Mouse (Mus musculus) MEL (cell line): ENCODE data around the gene 4931428F04Rik. TPM values are rescaled to one million over a fixed set of nuclear protein-coding genes. Genes with fewer than 3 reads are reported as not detected.

Experiments used
- DNase-seq: peaks from one replicate; pipeline ENCODE4 v3.0.0; 2011; ENCODE audit warnings: low read depth, low spot score
- H3K27ac ChIP-seq: 2 replicates; pipeline ENCODE4 v1.5.1; 2012; ENCODE audit warnings: low read depth, mild to moderate bottlenecking, control low read depth, low read length, moderate library complexity; ENCODE audit not compliant: control insufficient read depth
- H3K27me3 ChIP-seq, 2 experiments: fragments of 150-350 bp in 1 of 2; sonication (generic) in 1 of 2; 2 replicates each; pipeline ENCODE4 v1.6.1; 2012; ENCODE audit warnings: low read length in 2 of 2, mild to moderate bottlenecking in 2 of 2, improper control_type of control experiment in 1 of 2, moderate library complexity in 1 of 2; ENCODE audit not compliant: insufficient read depth in 2 of 2, control insufficient read depth in 1 of 2
- H3K36me3 ChIP-seq, 2 experiments: 2 replicates each; pipeline ENCODE4 v1.6.1; 2012 to 2014; ENCODE audit warnings: low read length in 2 of 2, improper control_type of control experiment in 1 of 2, inconsistent platforms in 1 of 2, mild to moderate bottlenecking in 1 of 2; ENCODE audit not compliant: insufficient read depth in 2 of 2, control insufficient read depth in 1 of 2
- H3K4me1 ChIP-seq, 2 experiments: fragments of 150-350 bp in 1 of 2; sonication (generic) in 1 of 2; 2 replicates each; pipeline ENCODE4 v1.6.1; 2012; ENCODE audit warnings: low read length in 2 of 2, improper control_type of control experiment in 1 of 2, mild to moderate bottlenecking in 1 of 2; ENCODE audit not compliant: insufficient read depth in 2 of 2, control insufficient read depth in 1 of 2
- H3K4me3 ChIP-seq, 2 experiments: fragments of 150-350 bp in 1 of 2; sonication (generic) in 1 of 2; 2 replicates each; pipeline ENCODE4 v1.5.1; 2012; ENCODE audit warnings: low read depth in 2 of 2, low read length in 2 of 2, mild to moderate bottlenecking in 2 of 2, moderate library complexity in 2 of 2, control low read depth in 1 of 2, improper control_type of control experiment in 1 of 2; ENCODE audit not compliant: control insufficient read depth in 1 of 2, insufficient read depth in 1 of 2
- H3K79me2 ChIP-seq: 2 replicates; pipeline ENCODE4 v1.6.1; 2012; ENCODE audit warnings: mild to moderate bottlenecking, low read length, moderate library complexity; ENCODE audit not compliant: control insufficient read depth, poor library complexity, insufficient read depth
- H3K9ac ChIP-seq: 2 replicates; pipeline ENCODE4 v1.6.1; 2012; ENCODE audit warnings: low read depth, mild to moderate bottlenecking, control low read depth, low read length, moderate library complexity; ENCODE audit not compliant: control insufficient read depth, poor library complexity, severe bottlenecking
- H3K9me3 ChIP-seq: fragments of 150-350 bp; sonication (generic); replicated peaks from 2 replicates; pipeline ENCODE4 v1.6.1; 2012; ENCODE audit warnings: mild to moderate bottlenecking, low read length, improper control_type of control experiment, moderate library complexity; ENCODE audit not compliant: insufficient read depth
- CHD1 ChIP-seq: IDR thresholded peaks from 2 replicates; pipeline ENCODE4 v1.6.1; 2012; ENCODE audit warnings: low read depth, mild to moderate bottlenecking, inconsistent platforms, low read length, improper control_type of control experiment
- CHD2 ChIP-seq: IDR thresholded peaks from 2 replicates; pipeline ENCODE4 v1.6.1; 2011; ENCODE audit warnings: low read length, improper control_type of control experiment
- E2F4 ChIP-seq: IDR thresholded peaks from 2 replicates; pipeline ENCODE4 v1.6.1; 2011; ENCODE audit warnings: low read depth, low read length, improper control_type of control experiment, borderline replicate concordance
- ELF1 ChIP-seq: IDR thresholded peaks from 2 replicates; pipeline ENCODE4 v1.6.1; 2014; ENCODE audit warnings: low read depth, mild to moderate bottlenecking, inconsistent platforms, low read length, improper control_type of control experiment, moderate library complexity
- ETS1 ChIP-seq: IDR thresholded peaks from 2 replicates; pipeline ENCODE4 v1.6.1; 2012; ENCODE audit warnings: low read depth, mild to moderate bottlenecking, inconsistent platforms, low read length, improper control_type of control experiment, moderate library complexity
- GABPA ChIP-seq: IDR thresholded peaks from 2 replicates; pipeline ENCODE4 v1.6.1; 2012; ENCODE audit warnings: low read depth, mild to moderate bottlenecking, inconsistent platforms, low read length, improper control_type of control experiment, moderate library complexity
- GATA1 ChIP-seq: IDR thresholded peaks from 2 replicates; pipeline ENCODE4 v1.6.1; 2011; ENCODE audit warnings: low read depth, low read length, improper control_type of control experiment
- HCFC1 ChIP-seq: IDR thresholded peaks from 2 replicates; pipeline ENCODE4 v1.6.1; 2012; ENCODE audit warnings: low read depth, mild to moderate bottlenecking, inconsistent platforms, low read length, improper control_type of control experiment, moderate library complexity
- JUND ChIP-seq: IDR thresholded peaks from 2 replicates; pipeline ENCODE4 v1.6.1; 2011; ENCODE audit warnings: low read depth, mild to moderate bottlenecking, improper control_type of control experiment, low read length
- KAT2A ChIP-seq: conservative IDR thresholded peaks from 2 replicates; pipeline ENCODE4 v1.6.1; 2012; ENCODE audit warnings: low read depth, low read length, improper control_type of control experiment, inconsistent platforms
- MAX ChIP-seq: IDR thresholded peaks from 2 replicates; pipeline ENCODE4 v1.6.1; 2011; ENCODE audit warnings: low read length, improper control_type of control experiment
- MAZ ChIP-seq: IDR thresholded peaks from 2 replicates; pipeline ENCODE4 v1.6.1; 2012; ENCODE audit warnings: low read depth, mild to moderate bottlenecking, inconsistent platforms, low read length, improper control_type of control experiment
- MEF2A ChIP-seq: IDR thresholded peaks from 2 replicates; pipeline ENCODE4 v1.6.1; 2014; ENCODE audit warnings: low read depth, mild to moderate bottlenecking, inconsistent platforms, low read length, improper control_type of control experiment; ENCODE audit not compliant: poor library complexity, insufficient replicate concordance, severe bottlenecking; ENCODE audit errors: extremely low read depth
- MYB ChIP-seq: IDR thresholded peaks from 2 replicates; pipeline ENCODE4 v1.6.1; 2011; ENCODE audit warnings: mild to moderate bottlenecking, low read depth, low read length, improper control_type of control experiment
- MYC ChIP-seq: IDR thresholded peaks from 2 replicates; pipeline ENCODE4 v1.6.1; 2011; ENCODE audit warnings: low read depth, mild to moderate bottlenecking, low read length, improper control_type of control experiment, moderate library complexity
- NELFE ChIP-seq: IDR thresholded peaks from 2 replicates; pipeline ENCODE4 v1.6.1; 2011; ENCODE audit warnings: low read depth, low read length, improper control_type of control experiment
- NRF1 ChIP-seq: IDR thresholded peaks from 2 replicates; pipeline ENCODE4 v1.6.1; 2014; ENCODE audit warnings: low read depth, mild to moderate bottlenecking, inconsistent platforms, low read length, improper control_type of control experiment, moderate library complexity; ENCODE audit not compliant: poor library complexity, insufficient read depth, severe bottlenecking
- POLR2AphosphoS2 ChIP-seq: IDR thresholded peaks from 2 replicates; pipeline ENCODE4 v1.6.1; 2011; ENCODE audit warnings: low read length, improper control_type of control experiment
- POLR2AphosphoS5 ChIP-seq: IDR thresholded peaks from 2 replicates; pipeline ENCODE4 v1.6.1; 2012; ENCODE audit warnings: low read depth, borderline replicate concordance, mild to moderate bottlenecking, inconsistent platforms, low read length, moderate library complexity, mixed read lengths
- SMC3 ChIP-seq: IDR thresholded peaks from 2 replicates; pipeline ENCODE4 v1.6.1; 2011; ENCODE audit warnings: low read depth, low read length, improper control_type of control experiment
- TBP ChIP-seq: IDR thresholded peaks from 2 replicates; pipeline ENCODE4 v1.8.0; 2011; ENCODE audit warnings: low read depth, low read length, improper control_type of control experiment
- TCF12 ChIP-seq: IDR thresholded peaks from 2 replicates; pipeline ENCODE4 v1.6.1; 2014; ENCODE audit warnings: low read depth, mild to moderate bottlenecking, inconsistent platforms, low read length, improper control_type of control experiment, moderate library complexity
- UBTF ChIP-seq: IDR thresholded peaks from 2 replicates; pipeline ENCODE4 v1.6.1; 2012; ENCODE audit warnings: low read depth, mild to moderate bottlenecking, inconsistent platforms, low read length, improper control_type of control experiment, moderate library complexity, borderline replicate concordance; ENCODE audit not compliant: insufficient read depth
- USF1 ChIP-seq: IDR thresholded peaks from 2 replicates; pipeline ENCODE4 v1.6.1; 2014; ENCODE audit warnings: low read depth, mild to moderate bottlenecking, inconsistent platforms, low read length, improper control_type of control experiment, moderate library complexity
- ZC3H11A ChIP-seq: IDR thresholded peaks from 2 replicates; pipeline ENCODE4 v1.6.1; 2012; ENCODE audit warnings: low read depth, mild to moderate bottlenecking, inconsistent platforms, low read length, improper control_type of control experiment
- ZKSCAN1 ChIP-seq: IDR thresholded peaks from 2 replicates; pipeline ENCODE4 v1.6.1; 2012; ENCODE audit warnings: low read depth, mild to moderate bottlenecking, inconsistent platforms, low read length, improper control_type of control experiment, moderate library complexity
- ZMIZ1 ChIP-seq: IDR thresholded peaks from 2 replicates; pipeline ENCODE4 v1.6.1; 2012; ENCODE audit warnings: low read depth, mild to moderate bottlenecking, inconsistent platforms, low read length, improper control_type of control experiment, moderate library complexity
- ZNF384 ChIP-seq: IDR thresholded peaks from 2 replicates; pipeline ENCODE4 v1.6.1; 2012; ENCODE audit warnings: low read depth, mild to moderate bottlenecking, inconsistent platforms, low read length, improper control_type of control experiment
- polyA plus RNA-seq, 2 experiments: library from polyadenylated mRNA; stranded (reverse) in 1 of 2; unstranded in 1 of 2; fragments of >175 nt in 1 of 2; fragments of >200 nt in 1 of 2; gene quantifications; 2 replicates each; pipeline versions ENCODE4 v1.2.1 to v1.2.4; 2012; ENCODE audit warnings: low replicate concordance in 2 of 2, low read depth in 1 of 2; ENCODE audit not compliant: insufficient read length in 2 of 2, insufficient read depth in 1 of 2, missing spikeins in 1 of 2
- total RNA-seq: library from RNA; depleted of rRNA; stranded (reverse); fragments of 300-350 nt; gene quantifications from 2 replicates; pipeline ENCODE4 v1.2.3, GENCODE M21; 2012

The 4931428F04Rik gene
- total and polyA plus RNA-seq, 3 experiments, result 8.2 to 13.0 TPM; not detected in 1

DNA sequence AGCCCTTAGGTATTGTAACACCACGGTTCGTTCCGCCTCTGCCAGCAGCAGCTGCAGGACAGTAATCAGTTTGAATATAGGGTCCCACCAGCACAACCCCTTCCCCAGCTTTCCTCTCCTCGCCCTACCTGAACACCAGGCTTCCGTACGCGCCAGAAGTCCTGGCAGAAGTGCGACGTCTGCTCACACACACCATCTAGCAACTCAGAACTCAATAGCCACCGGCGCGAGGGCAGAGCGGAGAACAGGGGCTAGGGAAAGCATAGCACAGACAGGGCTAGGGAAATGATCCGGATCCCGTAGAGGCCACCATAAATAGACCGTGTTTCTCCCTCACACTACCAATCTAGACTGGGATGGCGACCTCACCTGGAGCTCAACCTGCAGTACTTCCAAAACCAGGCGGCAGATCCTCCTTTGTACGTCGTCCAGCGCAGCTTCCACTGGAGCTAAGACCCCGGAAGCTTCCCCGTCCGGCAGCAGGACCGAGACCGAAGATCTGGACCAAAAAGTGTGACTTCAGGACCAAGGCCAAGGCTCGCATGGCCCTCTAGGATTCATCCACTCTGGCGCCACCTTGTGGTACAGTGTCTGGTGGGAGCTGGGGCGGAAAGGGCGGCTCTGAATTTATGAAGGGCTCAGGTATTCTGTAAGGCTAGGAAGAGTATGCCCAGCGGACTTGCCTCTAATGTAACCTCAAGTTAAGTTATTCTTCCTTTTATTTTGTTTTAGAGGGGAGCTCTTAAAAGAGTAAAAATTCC is 1.1 kb upstream of the 4931428F04Rik start (continued):
- peak; percentile 68; the same call in 1 of the 2 replicates for TF ChIP-seq MAZ
- no peak for TF ChIP-seq GABPA
- TF ChIP-seq TCF12, result no peak
- 0 out of 2 replicates have a peak, but pooled peaks have one; percentile 41 for TF ChIP-seq MYC
- TF ChIP-seq ZMIZ1, result no peak
- no peak for TF ChIP-seq MEF2A
- no peak for TF ChIP-seq ZKSCAN1
- TF ChIP-seq UBTF, result no peak
- TF ChIP-seq NRF1, result no peak
- no peak for TF ChIP-seq ETS1
- TF ChIP-seq ELF1, result peak; percentile 57; the same call in 1 of the 2 replicates
- TF ChIP-seq E2F4, result no peak
- peak; percentile 65 for TF ChIP-seq HCFC1
- no peak for TF ChIP-seq USF1
- TF ChIP-seq CHD2, result no peak
- TF ChIP-seq CHD1, result no peak

DNA sequence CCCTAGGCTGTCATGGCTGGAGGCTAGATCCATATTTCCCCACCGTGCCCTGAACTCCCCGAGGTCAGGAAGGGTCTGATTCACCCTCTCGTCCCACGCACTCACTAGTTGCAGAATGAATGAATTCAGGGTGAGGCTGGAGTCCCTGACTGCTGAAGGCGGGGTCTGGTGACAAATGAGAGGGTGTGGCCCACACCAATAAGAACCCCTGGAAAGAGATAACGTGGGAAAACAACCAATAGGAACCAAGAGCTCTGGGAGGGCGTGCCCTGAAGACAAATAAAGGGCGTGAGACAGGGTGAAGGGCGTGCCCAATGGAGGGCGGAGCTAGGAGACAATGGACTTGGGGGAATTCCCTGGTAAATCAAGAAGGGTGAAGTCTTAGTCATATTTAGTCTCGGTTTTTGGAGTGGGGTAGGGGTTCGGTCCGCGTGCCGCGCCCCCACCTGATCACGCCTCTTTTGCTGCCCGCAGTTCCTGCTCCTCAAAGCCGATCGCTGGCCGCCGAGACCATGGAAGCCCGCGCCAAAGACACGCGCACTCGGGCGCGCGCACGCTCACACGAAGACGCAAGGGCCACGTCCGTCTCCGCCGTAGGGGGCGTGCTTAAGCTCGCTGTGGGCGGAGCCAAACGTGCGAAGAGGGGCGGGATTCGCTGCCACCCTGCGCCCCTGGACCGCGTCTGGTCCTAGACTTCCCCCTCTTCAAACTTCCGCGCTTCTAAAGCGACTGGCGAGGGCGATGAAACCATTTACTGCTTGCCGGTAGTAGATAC is 519 bp downstream of the 4931428F04Rik start:
- Histone ChIP-seq H3K27ac (peak overlapping the region; percentile 82), H3K36me3 (no peaks in the 10 kb centered on the region; a peak in 1 of 4 replicates), H3K9ac (peak overlapping the region; percentile 76), H3K4me1 (peaks cover 4 to 13% of the 10 kb centered on the region in 2 experiments; a peak in 3 of 4 replicates), H3K9me3 (no peaks in the 10 kb centered on the region), H3K27me3 (no peaks in the 10 kb centered on the region), H3K4me3 (peak overlapping the region; percentile 74 to 86), H3K79me2 (peaks cover 3% of the 10 kb centered on the region)
- peak; percentile 99 for DNase-seq
- TF ChIP-seq POLR2AphosphoS5 (no peak), ZKSCAN1 (no peak), MYC (peak; percentile 32; the same call in 1 of the 2 replicates), MAX (peak; percentile 25; the same call in 1 of the 2 replicates), TBP (peak; percentile 95), MYB (no peak), KAT2A (no peak; the same call in 1 of the 2 replicates), GATA1 (peak; percentile 96), E2F4 (0 out of 2 replicates have a peak, but pooled peaks have one; percentile 15), MAZ (no peak; the same call in 1 of the 2 replicates), ELF1 (peak; percentile 75), JUND (no peak), POLR2AphosphoS2 (peak; percentile 79), NELFE (peak; percentile 87), SMC3 (no peak), MEF2A (no peak), ETS1 (peak; percentile 9; the same call in 1 of the 2 replicates), CHD1 (no peak), ZNF384 (no peak), HCFC1 (peak; percentile 67), CHD2 (0 out of 2 replicates have a peak, but pooled peaks have one; percentile 6), ZC3H11A (no peak), ZMIZ1 (peak; percentile 75)
